Mouse (Mus musculus) midbrain, embryonic 12.5 days (tissue): Measurements from ENCODE around the gene Fxyd3. TPM values are rescaled to one million over a fixed set of nuclear protein-coding genes. Genes with fewer than 3 reads are reported as not detected.

Experiments used
- ATAC-seq: fragments of 200-750 bp; cut with Nextera tagmentation; 2 replicates; pipeline ENCODE4 v1.8.0; 2017; ENCODE audit warnings: low read depth, moderate TSS enrichment, moderate library complexity; ENCODE audit not compliant: low FRiP score
- H3K27ac ChIP-seq: fragments of 300-500 bp; sonication (generic); replicated peaks from 2 replicates; pipeline ENCODE4 v1.5.1; 2016; ENCODE audit warnings: mild to moderate bottlenecking
- H3K27me3 ChIP-seq: fragments of 300-500 bp; sonication (generic); 2 replicates; pipeline ENCODE4 v1.6.1; 2016; ENCODE audit warnings: mild to moderate bottlenecking
- H3K36me3 ChIP-seq: fragments of 300-500 bp; sonication (generic); 2 replicates; pipeline ENCODE4 v1.6.1; 2016
- H3K4me1 ChIP-seq: fragments of 300-500 bp; sonication (generic); 2 replicates; pipeline ENCODE4 v1.6.1; 2016
- H3K4me2 ChIP-seq: fragments of 300-500 bp; sonication (generic); replicated peaks from 2 replicates; pipeline ENCODE4 v1.6.1; 2016; ENCODE audit warnings: mild to moderate bottlenecking, moderate library complexity
- H3K4me3 ChIP-seq: fragments of 300-500 bp; sonication (generic); 2 replicates; pipeline ENCODE4 v1.5.1; 2016; ENCODE audit warnings: mild to moderate bottlenecking
- H3K9ac ChIP-seq: fragments of 300-500 bp; sonication (generic); replicated peaks from 2 replicates; pipeline ENCODE4 v1.6.1; 2016; ENCODE audit warnings: mild to moderate bottlenecking, moderate library complexity
- H3K9me3 ChIP-seq: fragments of 300-500 bp; sonication (generic); 2 replicates; pipeline ENCODE4 v1.6.1; 2016; ENCODE audit warnings: mild to moderate bottlenecking
- whole genome bisulfite sequencing: fragments of 180-500 bp; shearing (Covaris S2); methylation state at CpG from one replicate; pipeline ENCODE4 v1.1.7; 2016; 5-methylcytosine and 5-hydroxymethylcytosine counted together
- polyA plus RNA-seq: library from polyadenylated mRNA; unstranded; fragments of >200 nt; fragmentation: Nextera tagmentation; extraction: Ambion mirVana; gene quantifications from 2 replicates; pipeline ENCODE4 v1.2.1, GENCODE M21; 2016

Fxyd3 gene
- polyA plus RNA-seq, 1 experiment from 2014 or later = 1.4 TPM

- H3K9ac ChIP-seq = no peak overlapping the region
- no peak overlapping the region for H3K27ac ChIP-seq
- no peak overlapping the region for H3K4me2 ChIP-seq
- H3K36me3 ChIP-seq = no peaks in the 10 kb centered on the region
- 75% methylated on average over 12 of the region's 12 CpGs for WGBS
- peaks cover 6% of the 10 kb centered on the region for H3K4me1 ChIP-seq
- peaks cover 56% of the 10 kb centered on the region for H3K27me3 ChIP-seq
- no peaks in the 10 kb centered on the region for H3K9me3 ChIP-seq
- no peak for ATAC-seq
- H3K4me3 ChIP-seq = no peak overlapping the region
Measured at GRCm38 (mm10) chr7:31040281-31041022, 36.1 kb downstream of the Fxyd3 start.

GRCm38 (mm10) chr7:31039011-31039410 lies 37.5 kb downstream of the Fxyd3 start:
- no peak for ATAC-seq
- Histone ChIP-seq H3K27me3 (peaks cover 41% of the 10 kb centered on the region), H3K36me3 (no peaks in the 10 kb centered on the region), H3K4me2 (no peak overlapping the region), H3K9ac (no peak overlapping the region), H3K9me3 (no peaks in the 10 kb centered on the region), H3K4me1 (peaks cover 6% of the 10 kb centered on the region), H3K27ac (no peak overlapping the region), H3K4me3 (no peak overlapping the region)
- 83% methylated on average over 4 of the region's 4 CpGs for whole genome bisulfite sequencing

- WGBS = 46% methylated on average over 2 of the region's 2 CpGs
- Histone ChIP-seq H3K27ac (no peak overlapping the region), H3K4me3 (no peak overlapping the region), H3K9me3 (no peaks in the 10 kb centered on the region), H3K4me1 (peaks cover 6% of the 10 kb centered on the region), H3K27me3 (peaks cover 29% of the 10 kb centered on the region), H3K4me2 (no peak overlapping the region), H3K36me3 (no peaks in the 10 kb centered on the region), H3K9ac (no peak overlapping the region)
- ATAC-seq = no peak
Measured at GRCm38 (mm10) chr7:31037675-31038074, 38.8 kb downstream of the Fxyd3 start.

- Histone ChIP-seq H3K4me2 (no peak overlapping the region), H3K9ac (no peak overlapping the region), H3K4me3 (no peak overlapping the region), H3K27ac (no peak overlapping the region), H3K36me3 (no peaks in the 10 kb centered on the region), H3K27me3 (peaks cover 21% of the 10 kb centered on the region), H3K4me1 (peaks cover 5% of the 10 kb centered on the region), H3K9me3 (no peaks in the 10 kb centered on the region)
- ATAC-seq = no peak
- WGBS = 89% methylated on average over 7 of the region's 7 CpGs
Measured at GRCm38 (mm10) chr7:31036917-31037316, 39.6 kb downstream of the Fxyd3 start.

GRCm38 (mm10) chr7:31035291-31035690 lies 41.2 kb downstream of the Fxyd3 start:
- no peaks in the 10 kb centered on the region for H3K9me3 ChIP-seq
- no peak overlapping the region for H3K4me2 ChIP-seq
- H3K4me1 ChIP-seq = no peaks in the 10 kb centered on the region
- no peak for ATAC-seq
- H3K9ac ChIP-seq = no peak overlapping the region
- H3K27ac ChIP-seq = no peak overlapping the region
- WGBS = 78% methylated on average over 11 of the region's 11 CpGs
- H3K27me3 ChIP-seq = peaks cover 5% of the 10 kb centered on the region
- no peaks in the 10 kb centered on the region for H3K36me3 ChIP-seq
- no peak overlapping the region for H3K4me3 ChIP-seq

GRCm38 (mm10) chr7:31034789-31035188 lies 41.7 kb downstream of the Fxyd3 start:
- H3K36me3 ChIP-seq = no peaks in the 10 kb centered on the region
- no peak overlapping the region for H3K4me2 ChIP-seq
- no peak for ATAC-seq
- H3K9ac ChIP-seq = no peak overlapping the region
- no peak overlapping the region for H3K4me3 ChIP-seq
- WGBS = 60% methylated on average over 11 of the region's 11 CpGs
- H3K27ac ChIP-seq = no peak overlapping the region
- no peaks in the 10 kb centered on the region for H3K9me3 ChIP-seq
- H3K4me1 ChIP-seq = no peaks in the 10 kb centered on the region
- no peaks in the 10 kb centered on the region; the same call in 1 of the 2 replicates for H3K27me3 ChIP-seq

GRCm38 (mm10) chr7:31033409-31034165 lies 42.9 kb downstream of the Fxyd3 start:
- 78% methylated on average over 9 of the region's 9 CpGs for WGBS
- H3K9ac ChIP-seq = no peak overlapping the region
- H3K9me3 ChIP-seq = no peaks in the 10 kb centered on the region
- no peak overlapping the region for H3K4me2 ChIP-seq
- no peaks in the 10 kb centered on the region for H3K4me1 ChIP-seq
- H3K4me3 ChIP-seq = no peak overlapping the region
- no peak for ATAC-seq
- H3K27me3 ChIP-seq = no peaks in the 10 kb centered on the region
- no peaks in the 10 kb centered on the region for H3K36me3 ChIP-seq
- H3K27ac ChIP-seq = no peak overlapping the region

- Histone ChIP-seq H3K4me3 (no peak overlapping the region), H3K4me1 (no peaks in the 10 kb centered on the region), H3K9me3 (no peaks in the 10 kb centered on the region), H3K27ac (no peak overlapping the region), H3K4me2 (no peak overlapping the region), H3K27me3 (no peaks in the 10 kb centered on the region), H3K36me3 (no peaks in the 10 kb centered on the region), H3K9ac (no peak overlapping the region)
- ATAC-seq = no peak
- 84% methylated on average over 7 of the region's 7 CpGs for WGBS
Measured at GRCm38 (mm10) chr7:31031731-31032130, 44.8 kb downstream of the Fxyd3 start.

- Histone ChIP-seq H3K36me3 (no peaks in the 10 kb centered on the region), H3K4me3 (no peak overlapping the region), H3K9me3 (no peaks in the 10 kb centered on the region), H3K4me2 (no peak overlapping the region), H3K27ac (no peak overlapping the region), H3K4me1 (no peaks in the 10 kb centered on the region), H3K27me3 (no peaks in the 10 kb centered on the region), H3K9ac (no peak overlapping the region)
- ATAC-seq = no peak
- 65% methylated on average over 2 of the region's 2 CpGs for WGBS
Measured at GRCm38 (mm10) chr7:31030717-31031116, 45.8 kb downstream of the Fxyd3 start.

- Histone ChIP-seq H3K4me1 (no peaks in the 10 kb centered on the region), H3K36me3 (no peaks in the 10 kb centered on the region), H3K4me3 (no peak overlapping the region), H3K27me3 (no peaks in the 10 kb centered on the region), H3K9ac (no peak overlapping the region), H3K9me3 (no peaks in the 10 kb centered on the region), H3K4me2 (no peak overlapping the region), H3K27ac (no peak overlapping the region)
- 75% methylated on average over 8 of the region's 8 CpGs for WGBS
- no peak for ATAC-seq
Measured at GRCm38 (mm10) chr7:31028609-31029008, 47.9 kb downstream of the Fxyd3 start.
